Mouse (Mus musculus) hindbrain, postnatal 0 days (tissue): ENCODE results near the gene Thra. TPM values are rescaled to one million over a fixed set of nuclear protein-coding genes. Genes with fewer than 3 reads are reported as not detected.

Source experiments
- ATAC-seq: fragments of 200-750 bp; cut with Nextera tagmentation; 2 replicates; pipeline ENCODE4 v1.8.0; 2017; ENCODE audit warnings: mild to moderate bottlenecking, moderate TSS enrichment, moderate library complexity
- DNase-seq: peaks from one replicate; pipeline ENCODE4 v3.0.0-alpha.2; 2015; ENCODE audit warnings: low spot score
- H3K27ac ChIP-seq: fragments of 300-500 bp; sonication (generic); 2 replicates; pipeline ENCODE4 v1.5.1; 2014; ENCODE audit warnings: mild to moderate bottlenecking
- H3K27me3 ChIP-seq: fragments of 300-500 bp; sonication (generic); 2 replicates; pipeline ENCODE4 v1.6.1; 2014; ENCODE audit warnings: low read length, mixed read lengths; ENCODE audit not compliant: insufficient read depth
- H3K36me3 ChIP-seq: fragments of 300-500 bp; sonication (generic); 2 replicates; pipeline ENCODE4 v1.6.1; 2014; ENCODE audit warnings: low read length, mixed read lengths; ENCODE audit not compliant: insufficient read depth
- H3K4me1 ChIP-seq: fragments of 300-500 bp; sonication (generic); 2 replicates; pipeline ENCODE4 v1.6.1; 2014; ENCODE audit warnings: antibody characterized with exemption, low read length, mixed read lengths; ENCODE audit not compliant: insufficient read depth
- H3K4me2 ChIP-seq: fragments of 300-500 bp; sonication (generic); 2 replicates; pipeline ENCODE4 v1.6.1; 2014; ENCODE audit warnings: low read depth, mild to moderate bottlenecking, low read length, moderate library complexity, mixed read lengths
- H3K4me3 ChIP-seq: fragments of 300-500 bp; sonication (generic); 2 replicates; pipeline ENCODE4 v1.5.1; 2014; ENCODE audit warnings: low read length
- H3K9ac ChIP-seq: fragments of 300-500 bp; sonication (generic); replicated peaks from 2 replicates; pipeline ENCODE4 v1.6.1; 2014; ENCODE audit warnings: mild to moderate bottlenecking, low read length, moderate library complexity, mixed read lengths
- H3K9me3 ChIP-seq: fragments of 300-500 bp; sonication (generic); 2 replicates; pipeline ENCODE4 v1.6.1; 2016; ENCODE audit warnings: low read length, mixed read lengths
- CTCF ChIP-seq: IDR thresholded peaks from 2 replicates; pipeline ENCODE4 v1.5.1; 2016; ENCODE audit warnings: antibody characterized with exemption, control low read depth, low read depth
- WGBS: fragments of 180-500 bp; shearing (Covaris S2); extraction: QIAGEN DNeasy Blood & Tissue Kit; methylation state at CpG from one replicate; pipeline ENCODE4 v1.1.7; 2014; 5-methylcytosine and 5-hydroxymethylcytosine counted together
- polyA plus RNA-seq: library from polyadenylated mRNA; unstranded; fragments of >200 nt; fragmentation: Nextera tagmentation; extraction: Ambion mirVana; gene quantifications from 2 replicates; pipeline ENCODE4 v1.2.1, GENCODE M21; 2015
- total RNA-seq: library from RNA; depleted of rRNA; stranded (reverse); fragments of >200 nt; gene quantifications from 2 replicates; pipeline ENCODE4 v1.2.3, GENCODE M21; 2014

Gene Thra
- total and polyA plus RNA-seq, 2 experiments from 2014 or later, result 160 to 812 TPM

DNA sequence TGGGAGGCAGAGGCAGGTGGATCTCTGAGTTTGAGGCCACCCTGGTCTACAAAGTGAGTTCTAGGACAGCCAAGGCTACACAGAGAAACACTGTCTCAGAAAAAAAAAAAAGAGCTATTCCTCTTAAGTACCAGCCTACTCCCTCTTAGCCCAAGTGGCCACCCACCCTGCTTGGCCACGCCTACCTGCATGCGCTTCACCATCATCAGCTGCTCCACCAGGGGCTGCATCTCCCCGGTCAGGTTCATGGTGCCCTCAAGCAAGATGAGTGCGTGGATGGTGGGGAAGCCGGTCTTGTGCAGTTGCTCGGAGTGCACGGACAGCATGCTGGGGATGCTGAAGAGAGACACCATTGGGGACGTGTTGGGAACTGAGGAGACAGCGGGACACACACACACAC is 24.5 kb upstream of the Thra start:
- no peaks in the 10 kb centered on the region for H3K27me3 ChIP-seq
- H3K4me1 ChIP-seq, result no peaks in the 10 kb centered on the region
- WGBS, result 91% methylated on average over 9 of the region's 9 CpGs
- DNase-seq (no peak), ATAC-seq (no peak)
- no peaks in the 10 kb centered on the region for H3K9me3 ChIP-seq
- no peak overlapping the region for H3K9ac ChIP-seq
- H3K4me2 ChIP-seq, result no peak overlapping the region
- no peak for TF ChIP-seq CTCF
- no peak overlapping the region for H3K27ac ChIP-seq
- no peak overlapping the region for H3K4me3 ChIP-seq
- peaks cover 40% of the 10 kb centered on the region for H3K36me3 ChIP-seq

- ATAC-seq (peak; percentile 68), DNase-seq (peak; percentile 89)
- no peak overlapping the region for H3K4me3 ChIP-seq
- 9% methylated on average over 13 of the region's 13 CpGs for WGBS
- peak; percentile 92 for TF ChIP-seq CTCF
- peak overlapping the region; percentile 8; the same call in 1 of the 2 replicates for H3K27ac ChIP-seq
- H3K27me3 ChIP-seq, result no peaks in the 10 kb centered on the region
- H3K9me3 ChIP-seq, result no peaks in the 10 kb centered on the region
- peaks cover 32% of the 10 kb centered on the region; the same call in 1 of the 2 replicates for H3K36me3 ChIP-seq
- no peaks in the 10 kb centered on the region for H3K4me1 ChIP-seq
- no peak overlapping the region for H3K9ac ChIP-seq
- H3K4me2 ChIP-seq, result no peak overlapping the region
These were observed 22.5 kb upstream of the Thra start for GRCm38 (mm10) chr11:98717904-98718303.

- Histone ChIP-seq H3K4me2 (no peak overlapping the region), H3K4me1 (no peaks in the 10 kb centered on the region), H3K4me3 (no peak overlapping the region), H3K36me3 (peaks cover 14% of the 10 kb centered on the region; the same call in 1 of the 2 replicates), H3K27me3 (no peaks in the 10 kb centered on the region), H3K9me3 (no peaks in the 10 kb centered on the region), H3K27ac (no peak overlapping the region), H3K9ac (no peak overlapping the region)
- no peak for ATAC-seq
- no peak for DNase-seq
- WGBS, result 67% methylated on average over 2 of the region's 2 CpGs
- TF ChIP-seq CTCF, result no peak
These were observed 19.7 kb upstream of the Thra start for GRCm38 (mm10) chr11:98720756-98721155.

GRCm38 (mm10) chr11:98721458-98722226 is 18.8 kb upstream of the Thra start:
- 61% methylated on average over 24 of the region's 24 CpGs for WGBS
- ATAC-seq (peak; percentile 85), DNase-seq (peak; percentile 72)
- Histone ChIP-seq H3K27ac (peak overlapping the region; percentile 46; the same call in 1 of the 2 replicates), H3K4me2 (no peak overlapping the region), H3K9me3 (no peaks in the 10 kb centered on the region), H3K36me3 (peaks cover 18% of the 10 kb centered on the region; the same call in 1 of the 2 replicates), H3K9ac (no peak overlapping the region), H3K4me3 (no peak overlapping the region), H3K4me1 (no peaks in the 10 kb centered on the region), H3K27me3 (no peaks in the 10 kb centered on the region)
- peak; percentile 63 for TF ChIP-seq CTCF

- no peak for TF ChIP-seq CTCF
- Histone ChIP-seq H3K9me3 (no peaks in the 10 kb centered on the region), H3K27me3 (no peaks in the 10 kb centered on the region), H3K4me2 (no peak overlapping the region), H3K27ac (no peak overlapping the region), H3K4me1 (no peaks in the 10 kb centered on the region), H3K36me3 (peaks cover 20% of the 10 kb centered on the region), H3K9ac (no peak overlapping the region), H3K4me3 (no peak overlapping the region)
- DNase-seq (no peak), ATAC-seq (no peak)
- 81% methylated on average over 7 of the region's 7 CpGs for WGBS
These were observed 17.3 kb upstream of the Thra start for GRCm38 (mm10) chr11:98723098-98723497.

- Histone ChIP-seq H3K36me3 (peaks cover 20% of the 10 kb centered on the region), H3K4me2 (no peak overlapping the region), H3K9ac (no peak overlapping the region), H3K4me1 (peaks cover 4% of the 10 kb centered on the region), H3K27me3 (no peaks in the 10 kb centered on the region), H3K4me3 (no peak overlapping the region), H3K27ac (no peak overlapping the region), H3K9me3 (no peaks in the 10 kb centered on the region)
- 94% methylated on average over 15 of the region's 15 CpGs for WGBS
- TF ChIP-seq CTCF, result no peak
- ATAC-seq, result no peak
- DNase-seq, result no peak
These were observed 14.4 kb upstream of the Thra start for GRCm38 (mm10) chr11:98725926-98726506.
